Mouse (Mus musculus) forebrain, embryonic 15.5 days (tissue): ENCODE measurements around the gene Sycp2l. TPM values are rescaled to one million over a fixed set of nuclear protein-coding genes. Genes with fewer than 3 reads are reported as not detected.

Experiments used
- ATAC-seq: fragments of 200-750 bp; cut with Nextera tagmentation; replicated peaks from 2 replicates; pipeline ENCODE4 v1.8.0; 2017; ENCODE audit warnings: mild to moderate bottlenecking, moderate TSS enrichment, moderate library complexity
- H3K27ac ChIP-seq: fragments of 300-500 bp; sonication (generic); replicated peaks from 2 replicates; pipeline ENCODE4 v1.5.1; 2015; ENCODE audit warnings: mild to moderate bottlenecking, inconsistent platforms
- H3K27me3 ChIP-seq: fragments of 300-500 bp; sonication (generic); 2 replicates; pipeline ENCODE4 v1.6.1; 2015; ENCODE audit warnings: inconsistent platforms
- H3K36me3 ChIP-seq: fragments of 300-500 bp; sonication (generic); 2 replicates; pipeline ENCODE4 v1.6.1; 2015; ENCODE audit warnings: mild to moderate bottlenecking, inconsistent platforms
- H3K4me1 ChIP-seq: fragments of 300-500 bp; sonication (generic); 2 replicates; pipeline ENCODE4 v1.6.1; 2015; ENCODE audit warnings: inconsistent platforms
- H3K4me2 ChIP-seq: fragments of 300-500 bp; sonication (generic); replicated peaks from 2 replicates; pipeline ENCODE4 v1.6.1; 2015; ENCODE audit warnings: mild to moderate bottlenecking, inconsistent platforms
- H3K4me3 ChIP-seq: fragments of 300-500 bp; sonication (generic); 2 replicates; pipeline ENCODE4 v1.5.1; 2015; ENCODE audit warnings: mild to moderate bottlenecking, inconsistent platforms
- H3K9ac ChIP-seq: fragments of 300-500 bp; sonication (generic); replicated peaks from 2 replicates; pipeline ENCODE4 v1.6.1; 2015; ENCODE audit warnings: mild to moderate bottlenecking, inconsistent platforms
- H3K9me3 ChIP-seq: fragments of 300-500 bp; sonication (generic); 2 replicates; pipeline ENCODE4 v1.6.1; 2016; ENCODE audit warnings: inconsistent platforms
- WGBS: fragments of 180-500 bp; shearing (Covaris S2); methylation state at CpG from one replicate; pipeline ENCODE4 v1.1.7; 2015; ENCODE audit warnings: mixed read lengths; 5-methylcytosine and 5-hydroxymethylcytosine counted together
- polyA plus RNA-seq: library from polyadenylated mRNA; unstranded; fragments of >200 nt; fragmentation: Nextera tagmentation; extraction: Ambion mirVana; gene quantifications from 2 replicates; pipeline ENCODE4 v1.2.1, GENCODE M21; 2015

The Sycp2l gene
- polyA plus RNA-seq: not detected in 2 replicates

- Histone ChIP-seq H3K4me1 (no peaks in the 10 kb centered on the region), H3K4me3 (no peak within 1 kb of the TSS), H3K36me3 (no peaks in the 10 kb centered on the region), H3K9me3 (no peaks in the 10 kb centered on the region), H3K4me2 (no peak within 1 kb of the TSS), H3K27me3 (no peaks in the 10 kb centered on the region; the same call in 1 of the 2 replicates), H3K9ac (no peak within 1 kb of the TSS), H3K27ac (no peak within 1 kb of the TSS)
- ATAC-seq: no peak
- 34% methylated on average over 14 of the region's 14 CpGs for WGBS
These were observed at the start of gene Sycp2l for GRCm38 (mm10) chr13:41113940-41114339. Gene Sycp2l (plus strand): TSS chr13:41114307.

DNA sequence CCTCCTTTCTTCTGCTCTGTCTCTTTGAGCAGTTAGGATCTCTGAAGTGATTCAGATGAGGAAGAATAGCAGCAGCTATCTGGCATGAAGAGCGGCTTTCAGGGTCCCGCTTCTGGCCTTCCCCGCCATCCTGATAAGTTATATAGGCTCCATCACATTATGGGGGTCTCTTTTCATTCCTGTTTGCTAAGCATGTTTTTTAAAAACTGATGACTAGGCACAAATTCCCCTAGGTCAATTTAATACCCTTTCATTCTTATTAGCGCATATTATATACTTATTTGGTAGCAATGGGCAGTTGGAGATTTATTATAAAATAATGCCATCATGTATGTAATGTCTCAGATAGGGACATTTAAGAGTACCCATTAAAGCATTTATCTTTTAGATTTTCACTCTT lies 46.5 kb upstream of the Sycp2l start:
- 99% methylated on average over 4 of the region's 4 CpGs for WGBS
- H3K4me2 ChIP-seq: no peak overlapping the region

GRCm38 (mm10) chr13:41071617-41072016 lies 42.5 kb upstream of the Sycp2l start:
- no peak overlapping the region for H3K27ac ChIP-seq
- H3K9ac ChIP-seq: no peak overlapping the region
- 86% methylated on average over 11 of the region's 11 CpGs for WGBS
- H3K4me2 ChIP-seq: no peak overlapping the region
- no peaks in the 10 kb centered on the region for H3K27me3 ChIP-seq
- H3K4me1 ChIP-seq: no peaks in the 10 kb centered on the region
- H3K36me3 ChIP-seq: no peaks in the 10 kb centered on the region
- H3K4me3 ChIP-seq: no peak overlapping the region
- peak; percentile 78 for ATAC-seq
- H3K9me3 ChIP-seq: no peaks in the 10 kb centered on the region

More for the DNA sequence above, 46.5 kb upstream of the Sycp2l start:
- Histone ChIP-seq H3K4me1 (no peaks in the 10 kb centered on the region), H3K9me3 (no peaks in the 10 kb centered on the region), H3K36me3 (no peaks in the 10 kb centered on the region), H3K4me3 (no peak overlapping the region), H3K9ac (no peak overlapping the region), H3K27ac (no peak overlapping the region), H3K27me3 (no peaks in the 10 kb centered on the region)
- ATAC-seq: no peak

DNA sequence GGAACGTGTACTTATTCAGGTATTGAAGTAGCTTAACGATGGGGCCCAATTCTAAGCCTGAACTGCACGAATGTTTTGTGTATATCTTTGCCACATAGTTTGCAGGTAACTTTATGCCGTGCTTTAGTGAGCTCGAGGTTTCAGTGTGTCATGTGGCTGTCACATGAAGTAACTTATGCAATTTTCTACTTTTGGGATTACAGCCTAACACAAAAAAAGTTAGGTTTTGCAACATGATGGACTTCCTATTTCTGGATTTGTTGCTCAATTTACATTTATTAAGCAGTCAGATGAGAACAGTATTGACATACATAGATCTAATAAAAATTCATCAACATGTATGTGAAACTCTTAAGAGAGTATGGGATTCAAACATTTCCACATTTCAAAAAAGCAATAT lies 40.3 kb upstream of the Sycp2l start:
- WGBS: 80% methylated on average over 5 of the region's 5 CpGs
- H3K9me3 ChIP-seq: no peaks in the 10 kb centered on the region
- no peak overlapping the region for H3K4me3 ChIP-seq
- 0 out of 2 replicates have a peak, but pooled peaks cover 8% of the 10 kb centered on the region for H3K4me1 ChIP-seq
- ATAC-seq: no peak
- H3K9ac ChIP-seq: no peak overlapping the region
- no peaks in the 10 kb centered on the region for H3K36me3 ChIP-seq
- H3K4me2 ChIP-seq: no peak overlapping the region
- H3K27me3 ChIP-seq: peaks cover 3% of the 10 kb centered on the region; the same call in 1 of the 2 replicates
- no peak overlapping the region for H3K27ac ChIP-seq

GRCm38 (mm10) chr13:41077921-41078320 lies 36.2 kb upstream of the Sycp2l start:
- Histone ChIP-seq H3K4me2 (no peak overlapping the region), H3K9ac (no peak overlapping the region), H3K36me3 (no peaks in the 10 kb centered on the region), H3K27me3 (peaks cover 16% of the 10 kb centered on the region), H3K4me1 (0 out of 2 replicates have a peak, but pooled peaks cover 14% of the 10 kb centered on the region), H3K27ac (no peak overlapping the region), H3K9me3 (no peaks in the 10 kb centered on the region), H3K4me3 (no peak overlapping the region)
- no peak for ATAC-seq
- 38% methylated on average over 9 of the region's 9 CpGs for WGBS

DNA sequence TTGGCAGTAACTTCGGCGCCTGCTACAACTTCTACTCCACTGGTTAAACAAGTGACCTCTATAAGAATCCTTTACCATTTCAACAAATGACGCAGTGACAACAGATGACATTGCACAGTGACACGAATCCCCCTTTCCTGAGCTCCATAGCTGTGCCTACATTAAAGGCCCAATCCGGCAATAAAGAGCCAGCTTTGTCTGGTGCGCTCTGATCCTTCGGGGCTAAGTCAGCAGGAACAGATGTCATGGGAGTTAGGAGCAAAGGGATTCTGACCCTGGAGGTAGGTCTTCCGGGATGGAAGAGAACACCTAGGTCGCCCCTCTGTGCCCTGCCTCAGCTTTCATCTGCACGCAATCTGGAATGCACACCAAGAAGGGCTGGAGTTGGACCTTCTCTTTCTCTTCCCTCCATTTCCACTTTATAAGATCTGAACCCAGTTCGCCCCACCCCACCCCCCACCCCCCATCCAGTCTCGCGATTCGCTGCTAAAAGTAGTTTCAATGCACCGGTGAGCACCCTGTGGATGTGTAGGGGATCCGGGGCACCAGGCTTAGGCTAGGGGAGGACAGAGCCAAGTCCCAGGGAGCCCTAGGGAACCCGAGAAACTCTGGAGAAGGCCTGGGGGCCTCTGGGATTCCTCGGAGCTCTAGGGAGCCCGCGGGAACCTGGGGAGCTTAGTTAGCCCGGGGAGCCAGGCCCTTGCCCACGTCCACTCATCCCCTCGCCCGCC lies 35.3 kb upstream of the Sycp2l start:
- ATAC-seq: peak; percentile 44
- H3K27ac ChIP-seq: no peak overlapping the region
- H3K4me1 ChIP-seq: 0 out of 2 replicates have a peak, but pooled peaks cover 14% of the 10 kb centered on the region
- H3K4me2 ChIP-seq: peak overlapping the region; percentile 93
- no peaks in the 10 kb centered on the region for H3K36me3 ChIP-seq
- H3K9ac ChIP-seq: peak overlapping the region; percentile 15
- WGBS: 7% methylated on average over 24 of the region's 24 CpGs
- peaks cover 16% of the 10 kb centered on the region for H3K27me3 ChIP-seq
- H3K4me3 ChIP-seq: peak overlapping the region; percentile 53
- no peaks in the 10 kb centered on the region for H3K9me3 ChIP-seq

GRCm38 (mm10) chr13:41079421-41079780 lies 34.7 kb upstream of the Sycp2l start, which contains the start of gene Mak:
Gene Mak (minus strand): TSS chr13:41079706.
- under 1% methylated on average over 36 of the region's 40 CpGs for whole genome bisulfite sequencing
- no peaks in the 10 kb centered on the region for H3K9me3 ChIP-seq
- H3K4me1 ChIP-seq: 0 out of 2 replicates have a peak, but pooled peaks cover 14% of the 10 kb centered on the region
- H3K4me3 ChIP-seq: peak within 1 kb of the TSS; percentile 53
- ATAC-seq: peak; percentile 89
- no peaks in the 10 kb centered on the region for H3K36me3 ChIP-seq
- H3K27ac ChIP-seq: no peak within 1 kb of the TSS
- H3K4me2 ChIP-seq: peak within 1 kb of the TSS; percentile 93
- peak within 1 kb of the TSS; percentile 15 for H3K9ac ChIP-seq
- peaks cover 16% of the 10 kb centered on the region for H3K27me3 ChIP-seq

GRCm38 (mm10) chr13:41079859-41080258 lies 34.2 kb upstream of the Sycp2l start:
- no peaks in the 10 kb centered on the region for H3K36me3 ChIP-seq
- no peaks in the 10 kb centered on the region for H3K9me3 ChIP-seq
- H3K27ac ChIP-seq: no peak overlapping the region
- WGBS: 40% methylated on average over 5 of the region's 5 CpGs
- H3K27me3 ChIP-seq: peaks cover 16% of the 10 kb centered on the region
- ATAC-seq: peak; percentile 49; the same call in 1 of the 2 replicates
- peak overlapping the region; percentile 53 for H3K4me3 ChIP-seq
- peak overlapping the region; percentile 93 for H3K4me2 ChIP-seq
- 0 out of 2 replicates have a peak, but pooled peaks cover 14% of the 10 kb centered on the region for H3K4me1 ChIP-seq
- H3K9ac ChIP-seq: no peak overlapping the region

GRCm38 (mm10) chr13:41080700-41081099 lies 33.4 kb upstream of the Sycp2l start:
- Histone ChIP-seq H3K27ac (no peak overlapping the region), H3K4me1 (0 out of 2 replicates have a peak, but pooled peaks cover 14% of the 10 kb centered on the region), H3K9me3 (no peaks in the 10 kb centered on the region), H3K4me2 (no peak overlapping the region), H3K4me3 (no peak overlapping the region), H3K9ac (no peak overlapping the region), H3K36me3 (no peaks in the 10 kb centered on the region), H3K27me3 (peaks cover 16% of the 10 kb centered on the region)
- no peak for ATAC-seq
- 96% methylated on average over 6 of the region's 6 CpGs for WGBS

DNA sequence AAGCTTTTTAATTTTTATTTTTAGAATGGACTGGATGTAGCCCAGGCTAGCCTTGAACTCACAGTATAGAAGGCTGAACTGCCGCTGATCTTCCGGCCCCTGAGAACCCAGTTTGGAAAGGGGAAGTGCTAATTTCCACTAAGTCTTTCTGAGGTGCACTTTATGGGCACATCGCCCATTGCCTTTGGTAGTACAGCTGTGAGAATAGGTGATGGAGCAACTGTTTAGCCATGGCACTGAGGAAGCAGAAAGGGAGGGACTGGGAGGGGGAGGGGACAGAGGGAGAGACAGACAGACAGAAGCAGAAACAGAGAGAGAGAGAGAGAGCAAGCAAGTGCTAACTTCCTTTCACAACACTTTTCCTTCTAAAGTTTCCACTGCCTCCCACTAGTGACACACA lies 29.6 kb upstream of the Sycp2l start:
- ATAC-seq: no peak
- H3K27ac ChIP-seq: no peak overlapping the region
- WGBS: 80% methylated on average over 3 of the region's 3 CpGs

GRCm38 (mm10) chr13:41085140-41085539 lies 29.0 kb upstream of the Sycp2l start:
- Histone ChIP-seq H3K4me2 (no peak overlapping the region), H3K27ac (no peak overlapping the region), H3K27me3 (peaks cover 5% of the 10 kb centered on the region), H3K4me3 (no peak overlapping the region), H3K4me1 (no peaks in the 10 kb centered on the region), H3K36me3 (no peaks in the 10 kb centered on the region), H3K9ac (no peak overlapping the region), H3K9me3 (no peaks in the 10 kb centered on the region)
- WGBS: 21% methylated on average over 2 of the region's 2 CpGs
- ATAC-seq: no peak

More for the DNA sequence above, 29.6 kb upstream of the Sycp2l start:
- H3K4me2 ChIP-seq: no peak overlapping the region
- H3K9ac ChIP-seq: no peak overlapping the region
- no peak overlapping the region for H3K4me3 ChIP-seq
- no peaks in the 10 kb centered on the region for H3K36me3 ChIP-seq
- no peaks in the 10 kb centered on the region for H3K9me3 ChIP-seq
- H3K4me1 ChIP-seq: 0 out of 2 replicates have a peak, but pooled peaks cover under 1% of the 10 kb centered on the region
- H3K27me3 ChIP-seq: peaks cover 5% of the 10 kb centered on the region

DNA sequence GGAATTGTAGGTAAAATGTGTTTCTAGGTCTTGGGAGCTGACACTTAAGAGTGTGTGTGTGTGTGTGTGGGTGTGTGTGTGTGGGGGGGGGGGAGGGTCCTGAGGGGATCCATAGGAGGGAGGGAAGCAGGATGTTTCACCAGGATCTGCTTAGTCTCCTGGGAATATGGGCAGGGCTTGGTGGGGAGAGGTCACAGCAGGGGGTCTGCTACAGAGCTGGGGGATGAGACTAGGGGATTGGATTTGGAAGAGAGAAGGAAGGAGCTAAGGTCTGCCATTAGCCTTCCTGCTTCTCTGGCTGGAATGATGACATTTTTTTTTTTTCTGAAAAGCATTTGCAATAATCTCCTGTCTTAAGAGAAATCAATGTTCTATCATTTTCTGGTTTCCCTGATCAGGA lies 25.4 kb upstream of the Sycp2l start:
- Histone ChIP-seq H3K4me1 (no peaks in the 10 kb centered on the region), H3K27me3 (no peaks in the 10 kb centered on the region), H3K27ac (no peak overlapping the region), H3K9me3 (no peaks in the 10 kb centered on the region), H3K4me3 (no peak overlapping the region), H3K9ac (no peak overlapping the region), H3K4me2 (no peak overlapping the region), H3K36me3 (no peaks in the 10 kb centered on the region)
- no peak for ATAC-seq
